Mouse (Mus musculus) heart, postnatal 36 days (tissue): Measurements from ENCODE around the gene Hcrt. TPM values are rescaled to one million over a fixed set of nuclear protein-coding genes. Genes with fewer than 3 reads are reported as not detected.
"Not testable (repeated sequence)": the region's sequence is repeated elsewhere in the genome, so short reads cannot be mapped to it uniquely, and the experiment has no call there.

Experiments used
- DNase-seq, 2 experiments: peaks; one replicate each; pipeline ENCODE4 v3.0.0; 2021 to 2022
- intact Hi-C: fragments of 180-260 bp; cut with DNase I; formaldehyde crosslinking; loops from one replicate; pipeline ENCODE4 v1.15.1; 2025
- total RNA-seq, 2 experiments: library from RNA; stranded (reverse); gene quantifications; 2 replicates each; pipeline ENCODE4 v1.2.3; 2021

Hcrt gene
- not detected for total RNA-seq

GRCm38 (mm10) chr11:100762831-100763230 is at the start of gene Hcrt:
Gene Hcrt (minus strand): TSS chr11:100762931.
- DNase-seq = no peak
- intact Hi-C loops = loop anchor here (5.0 kb wide), 3 partner anchors 136 to 194 kb away; partner anchors contain the start of gene Cnp

- DNase-seq = no peak
Measured at GRCm38 (mm10) chr11:100811132-100811531, 48.4 kb upstream of the Hcrt start.

GRCm38 (mm10) chr11:100810516-100810915 is 47.8 kb upstream of the Hcrt start:
- no peak for DNase-seq
- intact Hi-C loops = loop anchor here (2.0 to 5.0 kb wide), 2 partner anchors 18 to 47 kb away; partner anchors contain the start of gene Stat5a

More at GRCm38 (mm10) chr11:100811132-100811531, 48.4 kb upstream of the Hcrt start:
- intact Hi-C loops = loop anchor here (2.0 to 5.0 kb wide), 2 partner anchors 18 to 46 kb away; partner anchors contain the start of gene Stat5a

- no peak for DNase-seq
- intact Hi-C loops = no loop called here
Measured at GRCm38 (mm10) chr11:100806380-100807305, 43.9 kb upstream of the Hcrt start.

GRCm38 (mm10) chr11:100805535-100805934 is 42.8 kb upstream of the Hcrt start:
- intact Hi-C loops = no loop called here
- no peak for DNase-seq

GRCm38 (mm10) chr11:100804409-100804808 is 41.7 kb upstream of the Hcrt start:
- intact Hi-C loops = no loop called here
- DNase-seq = no peak

- no peak for DNase-seq
- intact Hi-C loops = no loop called here
Measured at GRCm38 (mm10) chr11:100799426-100799825, 36.7 kb upstream of the Hcrt start.

- no peak for DNase-seq
- intact Hi-C loops = no loop called here
Measured at GRCm38 (mm10) chr11:100796585-100796984, 33.9 kb upstream of the Hcrt start.

GRCm38 (mm10) chr11:100795386-100795785 is 32.7 kb upstream of the Hcrt start:
- DNase-seq = no peak
- intact Hi-C loops = no loop called here

GRCm38 (mm10) chr11:100791457-100792049 is 28.8 kb upstream of the Hcrt start:
- peak; percentile 27 to 56 for DNase-seq
- intact Hi-C loops = loop anchor here (2.0 kb wide), 1 partner anchor 19 kb away; no protein-coding TSS in a partner anchor

GRCm38 (mm10) chr11:100790644-100791043 is 27.9 kb upstream of the Hcrt start:
- intact Hi-C loops = not testable (repeated sequence)
- DNase-seq = peak; percentile 65 to 68

- intact Hi-C loops = loop anchor here (5.0 kb wide), 1 partner anchor 73 kb away; no protein-coding TSS in a partner anchor
Measured at GRCm38 (mm10) chr11:100789702-100790101, 27.0 kb upstream of the Hcrt start.

GRCm38 (mm10) chr11:100785774-100786173 is 23.0 kb upstream of the Hcrt start:
- intact Hi-C loops = loop anchor here (5.0 kb wide), 1 partner anchor 77 kb away; no protein-coding TSS in a partner anchor
- DNase-seq = no peak

More at GRCm38 (mm10) chr11:100789702-100790101, 27.0 kb upstream of the Hcrt start:
- DNase-seq = no peak

- intact Hi-C loops = no loop called here
Measured at GRCm38 (mm10) chr11:100784286-100784685, 21.6 kb upstream of the Hcrt start.

GRCm38 (mm10) chr11:100782568-100782967 is 19.8 kb upstream of the Hcrt start:
- intact Hi-C loops = no loop called here

More at GRCm38 (mm10) chr11:100784286-100784685, 21.6 kb upstream of the Hcrt start:
- DNase-seq = no peak

GRCm38 (mm10) chr11:100781763-100782475 is 19.2 kb upstream of the Hcrt start:
- intact Hi-C loops = no loop called here
- no peak for DNase-seq

More at GRCm38 (mm10) chr11:100782568-100782967, 19.8 kb upstream of the Hcrt start:
- DNase-seq = no peak

- no peak for DNase-seq
- intact Hi-C loops = no loop called here
Measured at GRCm38 (mm10) chr11:100780247-100780646, 17.5 kb upstream of the Hcrt start.

GRCm38 (mm10) chr11:100778069-100778468 is 15.3 kb upstream of the Hcrt start:
- intact Hi-C loops = no loop called here
- DNase-seq = no peak

GRCm38 (mm10) chr11:100775921-100776320 is 13.2 kb upstream of the Hcrt start:
- intact Hi-C loops = no loop called here
- no peak for DNase-seq

GRCm38 (mm10) chr11:100774261-100774660 is 11.5 kb upstream of the Hcrt start:
- intact Hi-C loops = no loop called here

More at GRCm38 (mm10) chr11:100774261-100774660, 11.5 kb upstream of the Hcrt start:
- no peak for DNase-seq
